Mouse (Mus musculus) lung, postnatal 36 days (tissue): ENCODE results near the gene Xrn2.

Experiments used
- DNase-seq: peaks from one replicate; pipeline ENCODE4 v3.0.0; 2022; ENCODE audit warnings: mixed read lengths

Xrn2 gene

GRCm38 (mm10) chr2:147067480-147068246 lies 54.9 kb downstream of the Xrn2 start:
- DNase-seq: no peak

- no peak for DNase-seq
These were observed 56.3 kb downstream of the Xrn2 start for GRCm38 (mm10) chr2:147069077-147069476.

GRCm38 (mm10) chr2:147070305-147070704 lies 57.5 kb downstream of the Xrn2 start:
- no peak for DNase-seq

GRCm38 (mm10) chr2:147073962-147074361 lies 61.2 kb downstream of the Xrn2 start:
- DNase-seq: no peak

- no peak for DNase-seq
These were observed 61.6 kb downstream of the Xrn2 start for GRCm38 (mm10) chr2:147074399-147074798.

GRCm38 (mm10) chr2:147082391-147082790 lies 69.6 kb downstream of the Xrn2 start:
- no peak for DNase-seq

GRCm38 (mm10) chr2:147083471-147084365 lies 70.9 kb downstream of the Xrn2 start:
- DNase-seq: peak; percentile 16

GRCm38 (mm10) chr2:147084366-147085071 lies 71.7 kb downstream of the Xrn2 start:
- DNase-seq: no peak

GRCm38 (mm10) chr2:147085072-147085870 lies 72.5 kb downstream of the Xrn2 start, which contains the start of gene Nkx2-4:
Gene Nkx2-4, minus strand, starts transcription at chr2:147085445.
- no peak for DNase-seq

- no peak for DNase-seq
These were observed 73.1 kb downstream of the Xrn2 start for GRCm38 (mm10) chr2:147085937-147086336.

- DNase-seq: no peak
These were observed 73.6 kb downstream of the Xrn2 start for GRCm38 (mm10) chr2:147086441-147086840.

- no peak for DNase-seq
These were observed 106.9 kb downstream of the Xrn2 start for GRCm38 (mm10) chr2:147119736-147120135.

GRCm38 (mm10) chr2:147127366-147127765 lies 114.6 kb downstream of the Xrn2 start:
- DNase-seq: no peak
